Mouse (Mus musculus) hindbrain, embryonic 16.5 days (tissue): ENCODE results near the gene Mcu. TPM values are rescaled to one million over a fixed set of nuclear protein-coding genes. Genes with fewer than 3 reads are reported as not detected.
A peak's percentile ranks its signal among the peaks of the same experiment; 100 is the strongest.

Experiments used
- ATAC-seq: fragments of 200-750 bp; cut with Nextera tagmentation; 2 replicates; pipeline ENCODE4 v1.8.0; 2017; ENCODE audit warnings: moderate TSS enrichment, moderate library complexity
- H3K27ac ChIP-seq: fragments of 300-500 bp; sonication (generic); 2 replicates; pipeline ENCODE4 v1.5.1; 2014; ENCODE audit warnings: low read depth, mild to moderate bottlenecking, control low read depth, low read length, moderate library complexity
- H3K27me3 ChIP-seq: fragments of 300-500 bp; sonication (generic); replicated peaks from 2 replicates; pipeline ENCODE4 v1.6.1; 2014; ENCODE audit warnings: low read length; ENCODE audit not compliant: control insufficient read depth, insufficient read depth
- H3K36me3 ChIP-seq: fragments of 300-500 bp; sonication (generic); 2 replicates; pipeline ENCODE4 v1.6.1; 2014; ENCODE audit warnings: mild to moderate bottlenecking, low read length, moderate library complexity, mixed read lengths; ENCODE audit not compliant: control insufficient read depth, insufficient read depth
- H3K4me1 ChIP-seq: fragments of 300-500 bp; sonication (generic); 2 replicates; pipeline ENCODE4 v1.6.1; 2014; ENCODE audit warnings: low read depth, low read length; ENCODE audit not compliant: control insufficient read depth, insufficient read depth
- H3K4me2 ChIP-seq: fragments of 300-500 bp; sonication (generic); 2 replicates; pipeline ENCODE4 v1.6.1; 2014; ENCODE audit warnings: mild to moderate bottlenecking, low read length, control low read depth, moderate library complexity
- H3K4me3 ChIP-seq: fragments of 300-500 bp; sonication (generic); 2 replicates; pipeline ENCODE4 v1.5.1; 2014; ENCODE audit warnings: mild to moderate bottlenecking, low read length, control low read depth, moderate library complexity
- H3K9ac ChIP-seq: fragments of 300-500 bp; sonication (generic); 2 replicates; pipeline ENCODE4 v1.6.1; 2014; ENCODE audit warnings: low read depth, mild to moderate bottlenecking, control low read depth, low read length, moderate library complexity
- H3K9me3 ChIP-seq: fragments of 300-500 bp; sonication (generic); 2 replicates; pipeline ENCODE4 v1.6.1; 2014; ENCODE audit warnings: mild to moderate bottlenecking, low read length, moderate library complexity; ENCODE audit not compliant: control insufficient read depth
- WGBS: fragments of 180-500 bp; shearing (Covaris S2); extraction: QIAGEN DNeasy Blood & Tissue Kit; methylation state at CpG from one replicate; pipeline ENCODE4 v1.1.7; 2014; 5-methylcytosine and 5-hydroxymethylcytosine counted together
- polyA plus RNA-seq: library from polyadenylated mRNA; unstranded; fragments of >200 nt; fragmentation: Nextera tagmentation; extraction: Ambion mirVana; gene quantifications from 2 replicates; pipeline ENCODE4 v1.2.1, GENCODE M21; 2015

Gene Mcu
- polyA plus RNA-seq, 1 experiment from 2014 or later: 35.7 TPM

GRCm38 (mm10) chr10:59519411-59519810 lies 97.1 kb downstream of the Mcu start:
- no peak overlapping the region for H3K4me3 ChIP-seq
- no peaks in the 10 kb centered on the region for H3K36me3 ChIP-seq
- no peaks in the 10 kb centered on the region for H3K4me1 ChIP-seq
- no peaks in the 10 kb centered on the region for H3K27me3 ChIP-seq
- WGBS: 95% methylated on average over 3 of the region's 3 CpGs
- no peak overlapping the region for H3K4me2 ChIP-seq
- no peak for ATAC-seq
- no peak overlapping the region for H3K9ac ChIP-seq
- H3K9me3 ChIP-seq: no peaks in the 10 kb centered on the region
- no peak overlapping the region for H3K27ac ChIP-seq

- no peaks in the 10 kb centered on the region for H3K36me3 ChIP-seq
- no peaks in the 10 kb centered on the region for H3K4me1 ChIP-seq
- H3K9ac ChIP-seq: no peak overlapping the region
- H3K4me2 ChIP-seq: peak overlapping the region; percentile 31; the same call in 1 of the 2 replicates
- WGBS: 73% methylated on average over 13 of the region's 13 CpGs
- no peaks in the 10 kb centered on the region for H3K27me3 ChIP-seq
- no peaks in the 10 kb centered on the region for H3K9me3 ChIP-seq
- no peak overlapping the region for H3K27ac ChIP-seq
- H3K4me3 ChIP-seq: no peak overlapping the region
- ATAC-seq: peak; percentile 66; the same call in 1 of the 2 replicates
These were observed 99.3 kb downstream of the Mcu start for GRCm38 (mm10) chr10:59517201-59517600.

GRCm38 (mm10) chr10:59514739-59515464 lies 101.6 kb downstream of the Mcu start:
- no peaks in the 10 kb centered on the region for H3K36me3 ChIP-seq
- H3K4me1 ChIP-seq: peaks cover 3% of the 10 kb centered on the region; the same call in 1 of the 2 replicates
- H3K4me2 ChIP-seq: no peak overlapping the region
- H3K4me3 ChIP-seq: no peak overlapping the region
- no peaks in the 10 kb centered on the region for H3K27me3 ChIP-seq
- no peaks in the 10 kb centered on the region for H3K9me3 ChIP-seq
- no peak for ATAC-seq
- H3K27ac ChIP-seq: no peak overlapping the region
- H3K9ac ChIP-seq: no peak overlapping the region
- WGBS: 78% methylated on average over 15 of the region's 15 CpGs

- Histone ChIP-seq H3K4me3 (no peak overlapping the region), H3K36me3 (no peaks in the 10 kb centered on the region), H3K9ac (no peak overlapping the region), H3K27me3 (no peaks in the 10 kb centered on the region), H3K4me2 (no peak overlapping the region), H3K9me3 (no peaks in the 10 kb centered on the region), H3K4me1 (peaks cover 3% of the 10 kb centered on the region; the same call in 1 of the 2 replicates), H3K27ac (no peak overlapping the region)
- ATAC-seq: no peak
- WGBS: 89% methylated on average over 9 of the region's 9 CpGs
These were observed 104.3 kb downstream of the Mcu start for GRCm38 (mm10) chr10:59512173-59512572.

- no peaks in the 10 kb centered on the region for H3K27me3 ChIP-seq
These were observed 105.0 kb downstream of the Mcu start for GRCm38 (mm10) chr10:59511427-59511963.

GRCm38 (mm10) chr10:59510713-59511426 lies 105.6 kb downstream of the Mcu start:
- H3K4me1 ChIP-seq: peaks cover 3% of the 10 kb centered on the region; the same call in 1 of the 2 replicates
- H3K4me3 ChIP-seq: no peak overlapping the region
- H3K36me3 ChIP-seq: no peaks in the 10 kb centered on the region
- no peaks in the 10 kb centered on the region for H3K27me3 ChIP-seq
- ATAC-seq: no peak
- no peaks in the 10 kb centered on the region for H3K9me3 ChIP-seq
- H3K9ac ChIP-seq: no peak overlapping the region
- H3K4me2 ChIP-seq: no peak overlapping the region
- WGBS: 71% methylated on average over 14 of the region's 14 CpGs
- H3K27ac ChIP-seq: no peak overlapping the region

More at GRCm38 (mm10) chr10:59511427-59511963, 105.0 kb downstream of the Mcu start:
- Histone ChIP-seq H3K9ac (no peak overlapping the region), H3K36me3 (no peaks in the 10 kb centered on the region), H3K4me3 (no peak overlapping the region), H3K4me1 (peaks cover 3% of the 10 kb centered on the region; the same call in 1 of the 2 replicates), H3K27ac (no peak overlapping the region), H3K9me3 (no peaks in the 10 kb centered on the region), H3K4me2 (0 out of 2 replicates have a peak overlapping the region, but pooled peaks have one; percentile 13)
- no peak for ATAC-seq
- 38% methylated on average over 14 of the region's 14 CpGs for WGBS

GRCm38 (mm10) chr10:59509197-59509596 lies 107.3 kb downstream of the Mcu start:
- Histone ChIP-seq H3K9me3 (no peaks in the 10 kb centered on the region), H3K36me3 (no peaks in the 10 kb centered on the region), H3K4me3 (no peak overlapping the region), H3K4me1 (peaks cover 3% of the 10 kb centered on the region; the same call in 1 of the 2 replicates), H3K9ac (no peak overlapping the region), H3K4me2 (no peak overlapping the region), H3K27me3 (no peaks in the 10 kb centered on the region), H3K27ac (no peak overlapping the region)
- WGBS: 77% methylated on average over 4 of the region's 4 CpGs
- ATAC-seq: no peak

GRCm38 (mm10) chr10:59506711-59507110 lies 109.8 kb downstream of the Mcu start:
- Histone ChIP-seq H3K4me2 (no peak overlapping the region), H3K9me3 (no peaks in the 10 kb centered on the region), H3K4me1 (peaks cover 11% of the 10 kb centered on the region; the same call in 1 of the 2 replicates), H3K27me3 (no peaks in the 10 kb centered on the region), H3K4me3 (no peak overlapping the region), H3K36me3 (no peaks in the 10 kb centered on the region), H3K9ac (no peak overlapping the region), H3K27ac (no peak overlapping the region)
- ATAC-seq: no peak
- 80% methylated on average over 5 of the region's 5 CpGs for WGBS

- Histone ChIP-seq H3K36me3 (no peaks in the 10 kb centered on the region), H3K4me3 (no peak overlapping the region), H3K4me2 (no peak overlapping the region; the same call in 1 of the 2 replicates), H3K27me3 (no peaks in the 10 kb centered on the region), H3K9ac (no peak overlapping the region), H3K4me1 (peaks cover 8% of the 10 kb centered on the region; the same call in 1 of the 2 replicates), H3K9me3 (no peaks in the 10 kb centered on the region), H3K27ac (no peak overlapping the region)
- 27% methylated on average over 3 of the region's 3 CpGs for WGBS
- ATAC-seq: peak; percentile 58; the same call in 1 of the 2 replicates
These were observed 112.2 kb downstream of the Mcu start for GRCm38 (mm10) chr10:59504291-59504690.
